Mouse (Mus musculus): ENCODE measurements at regions not wholly inside any gene's neighbourhood (a gene's known extent, or its start where the extent isn't known, plus 50 kb on each side); places are given as distances from the start of the nearest gene placed in this dataset.

- H3K9ac ChIP-seq (ENCODE audit: low read depth, low read length) = no peak overlapping the region
- no peaks in the 10 kb centered on the region for H3K4me1 ChIP-seq (ENCODE audit: control insufficient read depth, insufficient read depth, low read length)
- H3K9me3 ChIP-seq (replicated peaks; ENCODE audit: control insufficient read depth, low read length) = no peaks in the 10 kb centered on the region
- ATAC-seq (replicated peaks; ENCODE audit: insufficient number of reproducible peaks, low FRiP score, low TSS enrichment) = no peak
- peaks cover 2% of the 10 kb centered on the region for H3K27me3 ChIP-seq (ENCODE audit: control insufficient read depth, insufficient read depth, low read length)
- H3K4me3 ChIP-seq (ENCODE audit: low read depth, low read length) = no peak overlapping the region
- no peak overlapping the region for H3K4me2 ChIP-seq
- WGBS (ENCODE audit: insufficient replicate concordance) = 80% methylated on average over 6 of the region's 6 CpGs
- no peaks in the 10 kb centered on the region for H3K36me3 ChIP-seq (ENCODE audit: control insufficient read depth, insufficient read depth, low read length)
- no peak overlapping the region for H3K27ac ChIP-seq (ENCODE audit: low read depth, low read length)
Measured at GRCm38 (mm10) chr3:35097766-35098165, 447.6 kb downstream of the Sox2 start.

GRCm38 (mm10) chr3:35099226-35099625 lies 449.0 kb downstream of the Sox2 start:
- ATAC-seq (replicated peaks; ENCODE audit: insufficient number of reproducible peaks, low FRiP score, low TSS enrichment) = no peak
- no peak overlapping the region for H3K9ac ChIP-seq (ENCODE audit: low read depth, low read length)

GRCm38 (mm10) chr3:35099876-35100420 lies 449.7 kb downstream of the Sox2 start:
- H3K4me2 ChIP-seq = no peak overlapping the region
- ATAC-seq (replicated peaks; ENCODE audit: insufficient number of reproducible peaks, low FRiP score, low TSS enrichment) = no peak
- peaks cover 4% of the 10 kb centered on the region; the same call in 1 of the 2 replicates for H3K27me3 ChIP-seq (ENCODE audit: control insufficient read depth, insufficient read depth, low read length)
- no peaks in the 10 kb centered on the region for H3K4me1 ChIP-seq (ENCODE audit: control insufficient read depth, insufficient read depth, low read length)
- WGBS (ENCODE audit: insufficient replicate concordance) = 77% methylated on average over 10 of the region's 10 CpGs
- H3K9ac ChIP-seq (ENCODE audit: low read depth, low read length) = no peak overlapping the region
- no peaks in the 10 kb centered on the region for H3K9me3 ChIP-seq (replicated peaks; ENCODE audit: control insufficient read depth, low read length)
- no peak overlapping the region for H3K4me3 ChIP-seq (ENCODE audit: low read depth, low read length)
- no peak overlapping the region for H3K27ac ChIP-seq (ENCODE audit: low read depth, low read length)
- no peaks in the 10 kb centered on the region for H3K36me3 ChIP-seq (ENCODE audit: control insufficient read depth, insufficient read depth, low read length)

More at GRCm38 (mm10) chr3:35099226-35099625, 449.0 kb downstream of the Sox2 start:
- no peak overlapping the region for H3K4me2 ChIP-seq
- no peaks in the 10 kb centered on the region for H3K36me3 ChIP-seq (ENCODE audit: control insufficient read depth, insufficient read depth, low read length)
- H3K27me3 ChIP-seq (ENCODE audit: control insufficient read depth, insufficient read depth, low read length) = peaks cover 2% of the 10 kb centered on the region
- no peak overlapping the region for H3K4me3 ChIP-seq (ENCODE audit: low read depth, low read length)
- WGBS (ENCODE audit: insufficient replicate concordance) = 69% methylated on average over 3 of the region's 3 CpGs
- H3K9me3 ChIP-seq (replicated peaks; ENCODE audit: control insufficient read depth, low read length) = no peaks in the 10 kb centered on the region
- no peak overlapping the region for H3K27ac ChIP-seq (ENCODE audit: low read depth, low read length)
- H3K4me1 ChIP-seq (ENCODE audit: control insufficient read depth, insufficient read depth, low read length) = no peaks in the 10 kb centered on the region

- Histone ChIP-seq H3K36me3 (ENCODE audit: control insufficient read depth, insufficient read depth, low read length) (no peaks in the 10 kb centered on the region), H3K9ac (ENCODE audit: low read depth, low read length) (no peak overlapping the region), H3K4me2 (no peak overlapping the region), H3K4me3 (ENCODE audit: low read depth, low read length) (no peak overlapping the region), H3K9me3 (replicated peaks; ENCODE audit: control insufficient read depth, low read length) (no peaks in the 10 kb centered on the region), H3K27ac (ENCODE audit: low read depth, low read length) (no peak overlapping the region), H3K27me3 (ENCODE audit: control insufficient read depth, insufficient read depth, low read length) (peaks cover 8% of the 10 kb centered on the region; the same call in 1 of the 2 replicates), H3K4me1 (ENCODE audit: control insufficient read depth, insufficient read depth, low read length) (no peaks in the 10 kb centered on the region; the same call in 1 of the 2 replicates)
- no peak for ATAC-seq (replicated peaks; ENCODE audit: insufficient number of reproducible peaks, low FRiP score, low TSS enrichment)
- WGBS (ENCODE audit: insufficient replicate concordance) = 43% methylated on average over 8 of the region's 8 CpGs
Measured at GRCm38 (mm10) chr3:35101286-35101685, 451.1 kb downstream of the Sox2 start.

- no peak for ATAC-seq (replicated peaks; ENCODE audit: insufficient number of reproducible peaks, low FRiP score, low TSS enrichment)
- no peaks in the 10 kb centered on the region for H3K9me3 ChIP-seq (replicated peaks; ENCODE audit: control insufficient read depth, low read length)
- H3K36me3 ChIP-seq (ENCODE audit: control insufficient read depth, insufficient read depth, low read length) = no peaks in the 10 kb centered on the region
- WGBS (ENCODE audit: insufficient replicate concordance) = 79% methylated on average over 5 of the region's 5 CpGs
- no peak overlapping the region for H3K4me2 ChIP-seq
- no peaks in the 10 kb centered on the region; the same call in 1 of the 2 replicates for H3K4me1 ChIP-seq (ENCODE audit: control insufficient read depth, insufficient read depth, low read length)
- no peak overlapping the region for H3K9ac ChIP-seq (ENCODE audit: low read depth, low read length)
- no peak overlapping the region for H3K4me3 ChIP-seq (ENCODE audit: low read depth, low read length)
- H3K27me3 ChIP-seq (ENCODE audit: control insufficient read depth, insufficient read depth, low read length) = peaks cover 8% of the 10 kb centered on the region; the same call in 1 of the 2 replicates
- H3K27ac ChIP-seq (ENCODE audit: low read depth, low read length) = no peak overlapping the region
Measured at GRCm38 (mm10) chr3:35101951-35102350, 451.7 kb downstream of the Sox2 start.

GRCm38 (mm10) chr3:35102715-35103591 lies 452.7 kb downstream of the Sox2 start:
- H3K4me2 ChIP-seq = no peak overlapping the region
- WGBS (ENCODE audit: insufficient replicate concordance) = 56% methylated on average over 13 of the region's 13 CpGs
- H3K27me3 ChIP-seq (ENCODE audit: control insufficient read depth, insufficient read depth, low read length) = peaks cover 8% of the 10 kb centered on the region; the same call in 1 of the 2 replicates
- no peak overlapping the region for H3K9ac ChIP-seq (ENCODE audit: low read depth, low read length)
- no peak overlapping the region for H3K4me3 ChIP-seq (ENCODE audit: low read depth, low read length)
- H3K4me1 ChIP-seq (ENCODE audit: control insufficient read depth, insufficient read depth, low read length) = no peaks in the 10 kb centered on the region; the same call in 1 of the 2 replicates
- no peaks in the 10 kb centered on the region for H3K9me3 ChIP-seq (replicated peaks; ENCODE audit: control insufficient read depth, low read length)
- ATAC-seq (replicated peaks; ENCODE audit: insufficient number of reproducible peaks, low FRiP score, low TSS enrichment) = no peak
- H3K36me3 ChIP-seq (ENCODE audit: control insufficient read depth, insufficient read depth, low read length) = no peaks in the 10 kb centered on the region
- no peak overlapping the region for H3K27ac ChIP-seq (ENCODE audit: low read depth, low read length)

- Histone ChIP-seq H3K4me2 (no peak overlapping the region), H3K9ac (ENCODE audit: low read depth, low read length) (no peak overlapping the region), H3K27me3 (ENCODE audit: control insufficient read depth, insufficient read depth, low read length) (peaks cover 8% of the 10 kb centered on the region; the same call in 1 of the 2 replicates), H3K4me3 (ENCODE audit: low read depth, low read length) (no peak overlapping the region), H3K36me3 (ENCODE audit: control insufficient read depth, insufficient read depth, low read length) (no peaks in the 10 kb centered on the region), H3K27ac (ENCODE audit: low read depth, low read length) (no peak overlapping the region), H3K4me1 (ENCODE audit: control insufficient read depth, insufficient read depth, low read length) (no peaks in the 10 kb centered on the region; the same call in 1 of the 2 replicates), H3K9me3 (replicated peaks; ENCODE audit: control insufficient read depth, low read length) (no peaks in the 10 kb centered on the region)
- 79% methylated on average over 11 of the region's 11 CpGs for WGBS (ENCODE audit: insufficient replicate concordance)
- no peak for ATAC-seq (replicated peaks; ENCODE audit: insufficient number of reproducible peaks, low FRiP score, low TSS enrichment)
Measured at GRCm38 (mm10) chr3:35104884-35105283, 454.7 kb downstream of the Sox2 start.

GRCm38 (mm10) chr3:35106097-35106496 lies 455.9 kb downstream of the Sox2 start:
- Histone ChIP-seq H3K27me3 (ENCODE audit: control insufficient read depth, insufficient read depth, low read length) (peaks cover 8% of the 10 kb centered on the region; the same call in 1 of the 2 replicates), H3K27ac (ENCODE audit: low read depth, low read length) (no peak overlapping the region), H3K9me3 (replicated peaks; ENCODE audit: control insufficient read depth, low read length) (no peaks in the 10 kb centered on the region), H3K9ac (ENCODE audit: low read depth, low read length) (no peak overlapping the region), H3K4me2 (no peak overlapping the region), H3K4me3 (ENCODE audit: low read depth, low read length) (no peak overlapping the region), H3K36me3 (ENCODE audit: control insufficient read depth, insufficient read depth, low read length) (no peaks in the 10 kb centered on the region), H3K4me1 (ENCODE audit: control insufficient read depth, insufficient read depth, low read length) (no peaks in the 10 kb centered on the region; the same call in 1 of the 2 replicates)
- 35% methylated on average over 7 of the region's 7 CpGs for WGBS (ENCODE audit: insufficient replicate concordance)
- no peak; the same call in 1 of the 2 replicates for ATAC-seq (replicated peaks; ENCODE audit: insufficient number of reproducible peaks, low FRiP score, low TSS enrichment)

Data from heart, embryonic 11.5 days (tissue).